Comparison of ENCODE assay signal across 15 mouse cellular contexts in genomic region chr16:5483337-5483736, GRCm38 (mm10).
"Had no signal": no experiment of that assay in that cellular context is flagged by ENCODE, and none has a peak within 500 bp of the region (broad histone marks: within the 10 kb centered on the region; RNA-seq: fewer than 3 reads in every experiment).

No protein-coding gene starts in this region.

- H3K4me3 ChIP-seq: neural tube, embryonic 12.5 days; stomach, embryonic 15.5 days had no signal

- DNase-seq: retina, postnatal 1 day; right cerebral cortex, adult 18-20 months; right cerebral cortex, postnatal 14 days; right cerebral cortex, postnatal 25 days; right cerebral cortex, postnatal 4 days; spleen, adult 18-20 months; thymus, adult 18-20 months; thymus, adult 2 months; thymus, postnatal 14 days; thymus, postnatal 25 days; thymus, postnatal 36 days; thymus, postnatal 4 days had no signal

- H3K4me1 ChIP-seq: neural tube, embryonic 12.5 days; stomach, embryonic 15.5 days had no signal

- H3K9me3 ChIP-seq: neural tube, embryonic 12.5 days; stomach, embryonic 15.5 days had no signal

- H3K9ac ChIP-seq: neural tube, embryonic 12.5 days; stomach, embryonic 15.5 days had no signal

- H3K4me2 ChIP-seq: neural tube, embryonic 12.5 days; stomach, embryonic 15.5 days had no signal

- H3K27me3 ChIP-seq: stomach, embryonic 15.5 days had no signal

- H3K36me3 ChIP-seq: neural tube, embryonic 12.5 days; stomach, embryonic 15.5 days had no signal

- H3K27ac ChIP-seq: neural tube, embryonic 12.5 days; stomach, embryonic 15.5 days; stomach, postnatal 0 days had no signal
